Mouse (Mus musculus) heart, embryonic 14.5 days (tissue): Measurements from ENCODE around the gene Map3k5. TPM values are rescaled to one million over a fixed set of nuclear protein-coding genes. Genes with fewer than 3 reads are reported as not detected.

Experiments
- ATAC-seq: fragments of 200-750 bp; cut with Nextera tagmentation; 2 replicates; pipeline ENCODE4 v1.8.0; 2017; ENCODE audit warnings: low read depth, moderate TSS enrichment; ENCODE audit not compliant: insufficient number of reproducible peaks, insufficient read depth, low FRiP score
- H3K27ac ChIP-seq, 2 experiments: fragments of 200-500 bp in 1 of 2; fragments of 300-500 bp in 1 of 2; sonication (generic) in 1 of 2; replicated peaks in 1 of 2; 2 replicates each; pipeline ENCODE4 v1.5.1; 2012 to 2014; ENCODE audit warnings: low read depth in 2 of 2, low read length in 2 of 2, control low read depth in 1 of 2, mild to moderate bottlenecking in 1 of 2, mixed read lengths in 1 of 2; ENCODE audit not compliant: control insufficient read depth in 1 of 2, insufficient read depth in 1 of 2
- H3K27me3 ChIP-seq: fragments of 300-500 bp; sonication (generic); 2 replicates; pipeline ENCODE4 v1.6.1; 2014; ENCODE audit warnings: mild to moderate bottlenecking, low read length, control low read depth; ENCODE audit not compliant: control insufficient read depth, insufficient read depth
- H3K36me3 ChIP-seq: fragments of 300-500 bp; sonication (generic); 2 replicates; pipeline ENCODE4 v1.6.1; 2014; ENCODE audit warnings: mild to moderate bottlenecking, control low read depth, low read length, mixed read lengths; ENCODE audit not compliant: control insufficient read depth, insufficient read depth
- H3K4me1 ChIP-seq, 2 experiments: fragments of 200-500 bp in 1 of 2; fragments of 300-500 bp in 1 of 2; sonication (generic) in 1 of 2; 2 replicates each; pipeline ENCODE4 v1.6.1; 2012 to 2014; ENCODE audit warnings: low read length in 2 of 2, control low read depth in 1 of 2, mixed read lengths in 1 of 2; ENCODE audit not compliant: control insufficient read depth in 2 of 2, insufficient read depth in 2 of 2
- H3K4me2 ChIP-seq: fragments of 300-500 bp; sonication (generic); 2 replicates; pipeline ENCODE4 v1.6.1; 2014; ENCODE audit warnings: mild to moderate bottlenecking, low read length
- H3K4me3 ChIP-seq, 2 experiments: fragments of 200-500 bp in 1 of 2; fragments of 300-500 bp in 1 of 2; sonication (generic) in 1 of 2; 2 replicates each; pipeline ENCODE4 v1.5.1; 2012 to 2014; ENCODE audit warnings: low read length in 2 of 2, mild to moderate bottlenecking in 2 of 2, control low read depth in 1 of 2, low read depth in 1 of 2, moderate library complexity in 1 of 2; ENCODE audit not compliant: control insufficient read depth in 1 of 2, insufficient read depth in 1 of 2
- H3K9ac ChIP-seq: fragments of 300-500 bp; sonication (generic); 2 replicates; pipeline ENCODE4 v1.6.1; 2014; ENCODE audit warnings: mild to moderate bottlenecking, low read length
- H3K9me3 ChIP-seq: fragments of 300-500 bp; sonication (generic); 2 replicates; pipeline ENCODE4 v1.6.1; 2016; ENCODE audit warnings: low read length, control low read depth; ENCODE audit not compliant: control insufficient read depth
- WGBS: fragments of 180-500 bp; shearing (Covaris S2); extraction: QIAGEN DNeasy Blood & Tissue Kit; methylation state at CpG from one replicate; pipeline ENCODE4 v1.1.7; 2014; 5-methylcytosine and 5-hydroxymethylcytosine counted together
- polyA plus RNA-seq: library from polyadenylated mRNA; unstranded; fragments of >200 nt; fragmentation: Nextera tagmentation; extraction: Ambion mirVana; gene quantifications from 2 replicates; pipeline ENCODE4 v1.2.1, GENCODE M21; 2014

Map3k5 gene
- 4.4 and 4.5 TPM in 2 replicates for polyA plus RNA-seq

DNA sequence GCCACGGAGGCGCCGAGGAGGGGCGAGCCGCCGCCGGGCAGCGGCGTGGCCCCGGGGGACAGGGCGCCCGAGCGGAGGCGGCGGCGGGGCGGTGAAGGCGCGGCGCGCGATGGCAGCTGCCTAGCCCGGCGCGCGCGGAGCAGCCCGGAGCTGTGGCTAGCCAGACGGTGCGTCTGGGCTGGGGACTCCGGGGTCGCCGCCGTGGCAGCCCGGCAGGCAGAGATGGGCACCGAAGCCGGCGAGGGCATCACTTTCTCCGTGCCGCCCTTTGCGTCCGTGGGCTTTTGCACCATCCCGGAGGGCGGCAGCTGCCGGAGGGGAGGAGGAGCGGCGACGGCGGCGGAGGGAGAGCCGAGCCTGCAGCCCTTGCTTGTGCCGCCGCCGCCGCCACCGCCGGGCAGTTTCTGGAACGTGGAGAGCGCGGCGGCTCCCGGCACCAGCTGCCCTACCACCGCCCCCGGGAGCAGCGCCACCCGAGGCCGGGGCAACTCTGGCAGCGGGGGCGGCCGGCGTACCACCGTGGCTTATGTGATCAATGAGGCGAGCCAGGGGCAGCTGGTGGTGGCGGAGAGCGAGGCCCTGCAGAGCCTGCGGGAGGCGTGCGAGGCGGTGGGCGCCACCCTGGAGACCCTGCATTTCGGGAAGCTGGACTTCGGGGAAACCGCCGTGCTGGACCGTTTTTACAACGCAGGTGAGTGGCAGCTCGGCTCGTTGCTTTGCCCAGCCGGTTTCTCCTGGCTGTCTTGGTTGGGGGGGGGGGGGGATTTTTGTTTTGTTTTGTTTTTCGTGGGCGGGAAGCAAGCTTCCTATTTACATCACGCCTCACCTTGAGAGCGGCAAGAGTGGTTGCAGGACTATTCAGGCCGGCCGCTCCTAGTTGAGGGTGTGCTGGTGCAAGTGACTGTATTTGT, at the start of gene Map3k5:
Gene Map3k5 (plus strand): TSS at position 89 of the 911 bp plus-strand sequence.
- Histone ChIP-seq H3K9ac (peak within 1 kb of the TSS; percentile 82), H3K4me1 (peaks cover 10 to 39% of the 10 kb centered on the region in 2 experiments), H3K9me3 (no peaks in the 10 kb centered on the region), H3K4me3 (peak within 1 kb of the TSS; percentile 65 to 87), H3K27me3 (no peaks in the 10 kb centered on the region), H3K4me2 (peak within 1 kb of the TSS; percentile 88), H3K36me3 (no peaks in the 10 kb centered on the region), H3K27ac (peak within 1 kb of the TSS; percentile 79 to 97)
- ATAC-seq = peak; percentile 59
- under 1% methylated on average over 83 of the region's 95 CpGs for WGBS

DNA sequence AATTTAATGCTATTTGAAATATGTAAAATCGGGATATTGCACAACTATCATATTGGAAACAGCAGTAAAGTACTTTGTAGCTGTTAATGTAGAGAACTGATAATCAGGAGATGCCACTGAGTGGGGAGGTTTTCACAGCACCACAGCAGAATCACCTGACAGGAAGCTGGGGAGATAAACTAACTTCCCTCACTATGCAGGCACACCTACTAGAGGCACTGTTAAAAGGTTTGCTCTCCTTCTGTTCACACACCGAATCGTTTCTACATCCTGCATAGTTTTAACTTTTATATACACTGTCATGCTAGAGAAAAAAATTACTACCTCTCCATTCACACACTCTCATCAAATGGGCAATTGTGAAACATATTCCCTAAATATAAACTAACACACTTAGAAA, 48.0 kb upstream of the Map3k5 start:
- no peak overlapping the region for H3K4me3 ChIP-seq
- WGBS = 65% methylated on average over 3 of the region's 3 CpGs
- no peaks in the 10 kb centered on the region for H3K9me3 ChIP-seq
- ATAC-seq = no peak
- H3K27me3 ChIP-seq = no peaks in the 10 kb centered on the region
- H3K27ac ChIP-seq = no peak overlapping the region
- H3K36me3 ChIP-seq = peaks cover 19% of the 10 kb centered on the region; the same call in 1 of the 2 replicates
- H3K4me1 ChIP-seq = no peaks in the 10 kb centered on the region
- no peak overlapping the region for H3K4me2 ChIP-seq
- H3K9ac ChIP-seq = no peak overlapping the region

DNA sequence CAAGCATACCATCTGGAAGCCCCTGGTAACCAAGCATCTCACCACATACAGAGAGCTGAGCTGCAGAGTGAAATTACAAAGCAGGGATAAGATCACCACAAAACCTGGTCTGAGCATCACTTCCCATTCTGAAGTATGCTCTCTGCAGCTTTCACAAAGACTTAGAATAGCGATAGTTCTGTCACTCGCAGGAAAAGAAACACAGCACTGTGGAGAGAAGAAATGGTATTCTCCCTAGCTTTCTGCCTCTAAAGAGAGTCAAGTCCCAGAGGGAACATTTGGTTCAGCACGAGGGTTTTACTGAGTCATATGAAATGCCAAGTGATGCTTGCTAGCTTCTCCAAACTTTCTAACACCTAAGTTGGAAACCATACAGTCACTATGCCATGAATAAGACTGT, 44.4 kb upstream of the Map3k5 start:
- Histone ChIP-seq H3K4me3 (no peak overlapping the region), H3K9ac (no peak overlapping the region), H3K27ac (no peak overlapping the region), H3K4me1 (no peaks in the 10 kb centered on the region), H3K27me3 (no peaks in the 10 kb centered on the region), H3K4me2 (no peak overlapping the region), H3K36me3 (peaks cover 26% of the 10 kb centered on the region), H3K9me3 (no peaks in the 10 kb centered on the region)
- ATAC-seq = no peak
- 87% methylated on average over 3 of the region's 3 CpGs for WGBS

DNA sequence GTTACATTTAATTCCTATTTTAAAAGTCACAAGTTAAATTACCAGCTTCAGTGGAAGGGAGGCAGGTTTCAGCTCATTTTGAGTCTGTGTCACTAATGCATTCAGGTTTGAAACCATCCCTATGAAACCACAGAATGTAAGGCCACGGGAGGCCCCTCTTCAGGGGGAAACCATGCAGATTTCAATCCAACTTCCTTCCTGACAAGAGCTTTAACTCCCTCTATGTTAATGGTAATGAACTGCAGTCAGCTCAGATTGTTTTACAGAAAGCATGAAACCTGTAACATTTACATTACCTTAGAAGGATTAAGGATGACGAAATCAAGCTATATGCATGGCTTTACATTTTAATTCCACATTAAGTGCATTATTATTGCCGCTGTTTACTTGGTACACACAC, 42.6 kb upstream of the Map3k5 start:
- H3K9ac ChIP-seq = no peak overlapping the region
- H3K4me2 ChIP-seq = no peak overlapping the region
- H3K4me3 ChIP-seq = no peak overlapping the region
- no peak overlapping the region for H3K27ac ChIP-seq
- H3K9me3 ChIP-seq = no peaks in the 10 kb centered on the region
- no peaks in the 10 kb centered on the region for H3K4me1 ChIP-seq
- peaks cover 27% of the 10 kb centered on the region for H3K36me3 ChIP-seq
- no peak for ATAC-seq
- WGBS = 67% methylated on average over 3 of the region's 3 CpGs
- no peaks in the 10 kb centered on the region for H3K27me3 ChIP-seq

DNA sequence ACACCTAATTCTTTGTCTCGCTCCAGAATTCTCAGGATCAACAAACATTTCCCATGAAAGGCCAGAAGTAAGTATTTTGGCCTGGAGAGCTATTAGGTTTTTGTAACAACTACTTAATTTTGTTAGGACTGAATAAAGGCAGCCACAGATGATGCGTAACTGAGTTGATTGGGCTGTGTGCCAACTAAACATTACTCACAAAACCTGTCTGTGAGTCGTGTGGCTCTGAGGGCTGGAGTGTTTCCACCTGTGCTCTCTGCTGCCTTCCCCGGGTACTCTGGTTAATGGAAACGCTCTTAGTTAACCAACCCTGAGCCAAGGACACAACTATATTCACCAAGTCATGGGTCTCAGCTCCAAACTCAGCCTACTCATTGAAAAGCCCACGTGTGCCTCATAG, 41.1 kb upstream of the Map3k5 start:
- H3K4me2 ChIP-seq = no peak overlapping the region
- H3K27ac ChIP-seq = no peak overlapping the region
- no peak for ATAC-seq
- H3K36me3 ChIP-seq = peaks cover 23% of the 10 kb centered on the region
- H3K9ac ChIP-seq = no peak overlapping the region
- H3K4me1 ChIP-seq = no peaks in the 10 kb centered on the region
- WGBS = 72% methylated on average over 6 of the region's 6 CpGs
- no peaks in the 10 kb centered on the region for H3K9me3 ChIP-seq
- H3K4me3 ChIP-seq = no peak overlapping the region
- no peaks in the 10 kb centered on the region for H3K27me3 ChIP-seq

DNA sequence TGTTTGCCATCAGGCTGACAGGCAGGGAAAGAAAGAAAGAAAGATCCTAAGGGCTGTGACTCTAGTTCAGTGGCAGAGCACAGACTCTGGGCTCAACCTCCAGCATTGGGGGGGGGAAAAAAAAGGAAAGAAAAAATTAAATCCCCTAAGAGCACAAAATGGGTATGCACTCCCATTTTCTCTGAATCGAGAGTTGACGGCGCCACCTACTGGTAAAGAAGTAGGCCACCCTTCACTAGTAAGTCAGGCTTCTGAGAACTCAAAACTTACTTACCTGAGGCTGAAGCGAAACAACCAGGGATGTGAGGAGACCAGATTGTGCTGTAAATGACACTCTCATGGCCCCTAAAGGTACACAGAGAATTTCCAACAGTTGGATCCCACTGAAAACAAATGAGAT, 40.3 kb upstream of the Map3k5 start:
- no peak overlapping the region for H3K9ac ChIP-seq
- H3K4me3 ChIP-seq = no peak overlapping the region
- no peak for ATAC-seq
- H3K9me3 ChIP-seq = no peaks in the 10 kb centered on the region
- H3K36me3 ChIP-seq = peaks cover 19% of the 10 kb centered on the region
- WGBS = 21% methylated on average over 4 of the region's 4 CpGs
- no peaks in the 10 kb centered on the region for H3K4me1 ChIP-seq
- H3K4me2 ChIP-seq = no peak overlapping the region
- no peaks in the 10 kb centered on the region for H3K27me3 ChIP-seq
- H3K27ac ChIP-seq = no peak overlapping the region

DNA sequence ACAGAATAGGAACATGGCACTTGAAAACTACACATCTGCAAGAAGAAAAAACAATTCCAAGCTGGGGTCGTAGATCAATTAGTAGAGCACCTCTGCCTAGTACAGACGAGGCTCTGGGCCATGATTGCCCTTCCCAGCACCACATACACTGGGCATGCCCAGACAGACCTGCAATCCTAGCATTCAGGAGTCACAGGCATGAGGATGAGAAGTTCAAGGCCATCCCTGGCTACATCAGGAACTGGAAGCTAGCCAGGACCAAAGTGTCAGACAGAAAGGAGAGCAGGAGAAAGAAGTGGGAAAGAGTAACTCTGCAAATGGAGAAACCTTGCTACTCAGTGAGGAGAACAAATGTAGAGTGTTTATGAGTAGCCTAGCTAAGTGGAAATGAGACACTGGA, 34.1 kb upstream of the Map3k5 start:
- Histone ChIP-seq H3K27me3 (no peaks in the 10 kb centered on the region), H3K4me2 (no peak overlapping the region), H3K36me3 (peaks cover 31% of the 10 kb centered on the region), H3K4me3 (no peak overlapping the region), H3K4me1 (no peaks in the 10 kb centered on the region), H3K9me3 (no peaks in the 10 kb centered on the region), H3K27ac (no peak overlapping the region), H3K9ac (no peak overlapping the region)
- ATAC-seq = no peak
- 72% methylated on average over 2 of the region's 2 CpGs for WGBS
